Mouse (Mus musculus): ENCODE data around the gene Eya4. TPM values are rescaled to one million over a fixed set of nuclear protein-coding genes. Genes with fewer than 3 reads are reported as not detected.

Eya4 gene
- total RNA-seq (2021) = 1 to 10 TPM; 4.9 to 5.1 TPM
- long read RNA-seq = 0 reads

- DNase-seq (ENCODE audit: low spot score in 2 of 2) = peak; percentile 58 to 69
Observed at GRCm38 (mm10) chr10:23350011-23350911, at the start of gene Eya4. Gene Eya4 (minus strand): TSS chr10:23350786.

- no peak for DNase-seq (ENCODE audit: low spot score in 2 of 2)
Observed at GRCm38 (mm10) chr10:23395399-23395798, 44.8 kb upstream of the Eya4 start.

GRCm38 (mm10) chr10:23394556-23395245, 44.1 kb upstream of the Eya4 start:
- no peak for DNase-seq (ENCODE audit: low spot score in 2 of 2)

- DNase-seq (ENCODE audit: low spot score in 2 of 2) = no peak
Observed at GRCm38 (mm10) chr10:23394152-23394551, 43.6 kb upstream of the Eya4 start.

GRCm38 (mm10) chr10:23363866-23364265, 13.3 kb upstream of the Eya4 start:
- DNase-seq (ENCODE audit: low spot score in 2 of 2) = no peak

GRCm38 (mm10) chr10:23349392-23350010, 1.1 kb downstream of the Eya4 start:
- DNase-seq (ENCODE audit: low spot score in 2 of 2) = peak; percentile 21 to 39

GRCm38 (mm10) chr10:23348893-23349391, 1.6 kb downstream of the Eya4 start:
- peak; percentile 12 to 38 for DNase-seq (ENCODE audit: low spot score in 2 of 2)

- DNase-seq (ENCODE audit: low spot score in 2 of 2) = peak; percentile 12 to 20
Observed at GRCm38 (mm10) chr10:23348101-23348892, 2.3 kb downstream of the Eya4 start.

GRCm38 (mm10) chr10:23337250-23337649, 13.3 kb downstream of the Eya4 start:
- no peak for DNase-seq (ENCODE audit: low spot score in 2 of 2)

GRCm38 (mm10) chr10:23332768-23333167, 17.8 kb downstream of the Eya4 start:
- DNase-seq (ENCODE audit: low spot score in 2 of 2) = no peak

- DNase-seq (ENCODE audit: low spot score in 2 of 2) = no peak
Observed at GRCm38 (mm10) chr10:23327651-23328050, 22.9 kb downstream of the Eya4 start.

GRCm38 (mm10) chr10:23322275-23322674, 28.3 kb downstream of the Eya4 start:
- no peak for DNase-seq (ENCODE audit: low spot score in 2 of 2)

GRCm38 (mm10) chr10:23295616-23296015, 55.0 kb downstream of the Eya4 start:
- no peak for DNase-seq (ENCODE audit: low spot score in 2 of 2)

- DNase-seq (ENCODE audit: low spot score in 2 of 2) = no peak
Observed at GRCm38 (mm10) chr10:23292495-23292894, 58.1 kb downstream of the Eya4 start.

GRCm38 (mm10) chr10:23277371-23277770, 73.2 kb downstream of the Eya4 start:
- DNase-seq (ENCODE audit: low spot score in 2 of 2) = no peak

GRCm38 (mm10) chr10:23271050-23271621, 79.5 kb downstream of the Eya4 start:
- DNase-seq (ENCODE audit: low spot score in 2 of 2) = no peak

- no peak for DNase-seq (ENCODE audit: low spot score in 2 of 2)
Observed at GRCm38 (mm10) chr10:23270502-23270901, 80.1 kb downstream of the Eya4 start.

GRCm38 (mm10) chr10:23252180-23252579, 98.4 kb downstream of the Eya4 start:
- no peak for DNase-seq (ENCODE audit: low spot score in 2 of 2)

- no peak for DNase-seq (ENCODE audit: low spot score in 2 of 2)
Observed at GRCm38 (mm10) chr10:23246485-23246884, 104.1 kb downstream of the Eya4 start.

GRCm38 (mm10) chr10:23236918-23237317, 113.7 kb downstream of the Eya4 start:
- no peak for DNase-seq (ENCODE audit: low spot score in 2 of 2)

All from layer of hippocampus, postnatal 10 days (tissue).